In genomic region chr6:49171216-49171615, GRCm38 (mm10) we compare ENCODE assay signal across 34 mouse cellular contexts. TPM values are rescaled to one million over a fixed set of nuclear protein-coding genes. Genes with fewer than 3 reads are reported as not detected.
DNase-seq lines count a peak whose midpoint lies in the region; ATAC-seq and TF ChIP-seq lines count a peak whose summit lies in the region.
"Had no signal": no experiment of that assay in that cellular context is flagged by ENCODE, and none has a peak within 500 bp of the region (broad histone marks: within the 10 kb centered on the region; RNA-seq: fewer than 3 reads in every experiment).

No protein-coding gene starts in this region.

- intact Hi-C loops in gastrocnemius, postnatal 36 days (cut with DNase I), result no loop called here
- intact Hi-C loops in heart, postnatal 10 days (cut with DNase I), result no loop called here

- no peak overlapping the region for H3K4me2 ChIP-seq in heart, embryonic 11.5 days
- H3K4me2 ChIP-seq in lung, postnatal 0 days (replicated peaks; ENCODE audit: low read depth, low read length), result no peak overlapping the region
- no peak overlapping the region for H3K4me2 ChIP-seq in hindbrain, embryonic 16.5 days (ENCODE audit: low read length)
- H3K4me2 ChIP-seq: embryonic facial prominence, embryonic 15.5 days; heart, embryonic 12.5 days; hindbrain, embryonic 12.5 days; limb, embryonic 12.5 days; liver, embryonic 15.5 days; lung, embryonic 15.5 days; midbrain, embryonic 15.5 days; neural tube, embryonic 15.5 days had no signal

- H3K36me3 ChIP-seq in heart, embryonic 11.5 days (ENCODE audit: control insufficient read depth, insufficient read depth, low read length), result no peaks in the 10 kb centered on the region
- no peaks in the 10 kb centered on the region for H3K36me3 ChIP-seq in lung, postnatal 0 days (ENCODE audit: insufficient read depth, low read length)
- H3K36me3 ChIP-seq in hindbrain, embryonic 16.5 days (ENCODE audit: control insufficient read depth, insufficient read depth, low read length), result no peaks in the 10 kb centered on the region
- H3K36me3 ChIP-seq: embryonic facial prominence, embryonic 15.5 days; hindbrain, embryonic 12.5 days; liver, embryonic 15.5 days; lung, embryonic 15.5 days; midbrain, embryonic 15.5 days; neural tube, embryonic 15.5 days had no signal

- no peak overlapping the region for H3K4me3 ChIP-seq in heart, embryonic 11.5 days (ENCODE audit: low read depth, low read length)
- H3K4me3 ChIP-seq in lung, postnatal 0 days (ENCODE audit: low read depth, low read length), result no peak overlapping the region
- no peak overlapping the region for H3K4me3 ChIP-seq in hindbrain, embryonic 16.5 days (ENCODE audit: low read length)
- H3K4me3 ChIP-seq: embryonic facial prominence, embryonic 10.5 days; embryonic facial prominence, embryonic 15.5 days; heart, embryonic 12.5 days; hindbrain, embryonic 12.5 days; layer of hippocampus, adult 2 months; left cerebral cortex, adult 2 months; limb, embryonic 12.5 days; liver, embryonic 15.5 days; lung, embryonic 15.5 days; midbrain, embryonic 10.5 days; midbrain, embryonic 15.5 days; neural tube, embryonic 15.5 days had no signal

- DNase-seq in gastrocnemius, adult 18-20 months (ENCODE audit: low spot score), result peak; percentile 54
- DNase-seq in gastrocnemius, postnatal 36 days, result no peak
- DNase-seq in heart, postnatal 10 days, result peak; percentile 26 to 32
- DNase-seq in lung, postnatal 36 days, result peak; percentile 19
- DNase-seq in lung, postnatal 0 days (ENCODE audit: low spot score), result no peak
- DNase-seq in skeletal muscle tissue, adult 2 months (ENCODE audit: low read depth, low spot score), result peak; percentile 49
- DNase-seq: adrenal gland, postnatal 14 days; cerebellum, adult 2 months; cerebellum, postnatal 14 days; kidney, postnatal 14 days; retina, postnatal 1 day; right cerebral cortex, postnatal 25 days; spleen, adult 18-20 months; thymus, postnatal 14 days had no signal

- no peak for TF ChIP-seq EP300 in lung, postnatal 0 days (IDR thresholded peaks at IDR 0.05)

- H3K9me3 ChIP-seq in heart, embryonic 11.5 days (replicated peaks; ENCODE audit: control insufficient read depth, low read length), result no peaks in the 10 kb centered on the region
- no peaks in the 10 kb centered on the region for H3K9me3 ChIP-seq in lung, postnatal 0 days (ENCODE audit: low read length)
- H3K9me3 ChIP-seq in hindbrain, embryonic 16.5 days (ENCODE audit: control insufficient read depth, low read length), result no peaks in the 10 kb centered on the region
- H3K9me3 ChIP-seq: embryonic facial prominence, embryonic 10.5 days; embryonic facial prominence, embryonic 15.5 days; G1E; heart, embryonic 12.5 days; hindbrain, embryonic 12.5 days; limb, embryonic 12.5 days; liver, embryonic 15.5 days; lung, embryonic 15.5 days; midbrain, embryonic 10.5 days; midbrain, embryonic 15.5 days; neural tube, embryonic 15.5 days had no signal

- no peak for TF ChIP-seq CTCF in lung, postnatal 0 days (IDR thresholded peaks at IDR 0.05)

- H3K27me3 ChIP-seq in heart, embryonic 11.5 days (ENCODE audit: control insufficient read depth, insufficient read depth, low read length), result no peaks in the 10 kb centered on the region
- no peaks in the 10 kb centered on the region for H3K27me3 ChIP-seq in lung, postnatal 0 days (replicated peaks; ENCODE audit: insufficient read depth, low read length)
- H3K27me3 ChIP-seq in hindbrain, embryonic 16.5 days (replicated peaks; ENCODE audit: control insufficient read depth, insufficient read depth, low read length), result no peaks in the 10 kb centered on the region
- H3K27me3 ChIP-seq: embryonic facial prominence, embryonic 15.5 days; heart, embryonic 12.5 days; hindbrain, embryonic 12.5 days; limb, embryonic 12.5 days; liver, embryonic 15.5 days; lung, embryonic 15.5 days; midbrain, embryonic 15.5 days; neural tube, embryonic 15.5 days; Patski had no signal

- H3K27ac ChIP-seq in heart, embryonic 11.5 days (ENCODE audit: low read depth, low read length), result no peak overlapping the region
- H3K27ac ChIP-seq in lung, postnatal 0 days (ENCODE audit: low read length), result no peak overlapping the region
- no peak overlapping the region for H3K27ac ChIP-seq in hindbrain, embryonic 16.5 days (ENCODE audit: low read depth, low read length)
- H3K27ac ChIP-seq: embryonic facial prominence, embryonic 10.5 days; embryonic facial prominence, embryonic 15.5 days; hindbrain, embryonic 12.5 days; layer of hippocampus, adult 2 months; left cerebral cortex, adult 2 months; limb, embryonic 12.5 days; liver, embryonic 15.5 days; lung, embryonic 15.5 days; macrophage; midbrain, embryonic 10.5 days; midbrain, embryonic 15.5 days; neural tube, embryonic 15.5 days had no signal

- no peak for ATAC-seq in heart, embryonic 11.5 days (replicated peaks; ENCODE audit: insufficient number of reproducible peaks, low FRiP score, low TSS enrichment)
- no peak for ATAC-seq in lung, postnatal 0 days
- ATAC-seq in hindbrain, embryonic 16.5 days, result no peak
- ATAC-seq: forebrain, embryonic 14.5 days; intestine, embryonic 16.5 days; midbrain, embryonic 15.5 days; Patski had no signal

- 87% methylated on average over 5 of the region's 5 CpGs for WGBS in heart, embryonic 11.5 days (ENCODE audit: insufficient replicate concordance)
- WGBS in lung, postnatal 0 days, result 83% methylated on average over 5 of the region's 5 CpGs
- WGBS in hindbrain, embryonic 16.5 days, result 79% methylated on average over 5 of the region's 5 CpGs

- H3K9ac ChIP-seq in heart, embryonic 11.5 days (ENCODE audit: low read depth, low read length), result no peak overlapping the region
- H3K9ac ChIP-seq in lung, postnatal 0 days (replicated peaks; ENCODE audit: low read depth), result no peak overlapping the region
- no peak overlapping the region for H3K9ac ChIP-seq in hindbrain, embryonic 16.5 days (ENCODE audit: low read depth, low read length)
- H3K9ac ChIP-seq: embryonic facial prominence, embryonic 15.5 days; heart, embryonic 12.5 days; hindbrain, embryonic 12.5 days; limb, embryonic 12.5 days; liver, embryonic 15.5 days; lung, embryonic 15.5 days; midbrain, embryonic 15.5 days; neural tube, embryonic 15.5 days had no signal

- peaks cover 10% of the 10 kb centered on the region; the same call in 1 of the 2 replicates for H3K4me1 ChIP-seq in heart, embryonic 11.5 days (ENCODE audit: control insufficient read depth, insufficient read depth, low read length)
- no peaks in the 10 kb centered on the region for H3K4me1 ChIP-seq in lung, postnatal 0 days (ENCODE audit: insufficient read depth, low read depth, low read length)
- no peaks in the 10 kb centered on the region; the same call in 1 of the 2 replicates for H3K4me1 ChIP-seq in hindbrain, embryonic 16.5 days (ENCODE audit: control insufficient read depth, insufficient read depth, low read depth, low read length)
- H3K4me1 ChIP-seq: lung, embryonic 15.5 days; midbrain, embryonic 15.5 days had no signal

RNA-seq across cellular contexts. Expression of gene Igf2bp3, which starts 43.5 kb away (rescaled TPM):
- total RNA-seq in gastrocnemius, adult 18-20 months (2021), result under 1 TPM; 0.09 to 0.11 TPM
- under 1 TPM; 0.08 to 0.20 TPM for total RNA-seq in gastrocnemius, postnatal 36 days (2021)
- total RNA-seq in heart, postnatal 10 days (2021), result 1 to 10 TPM; 4.3 to 4.5 TPM
- polyA plus RNA-seq in heart, embryonic 11.5 days (2014; fragmentation: Nextera tagmentation; extraction: Ambion mirVana), result 74.4 and 78.3 TPM in 2 replicates
- 20.8 and 23.7 TPM in 2 replicates for polyA plus RNA-seq in lung, postnatal 0 days (2015; fragmentation: Nextera tagmentation; extraction: Ambion mirVana)
- 15.5 and 19.2 TPM in 2 replicates for polyA plus RNA-seq in hindbrain, embryonic 16.5 days (2015; fragmentation: Nextera tagmentation; extraction: Ambion mirVana)
- total RNA-seq: layer of hippocampus, adult 2 months had no signal
- polyA plus RNA-seq: cortical plate, adult 2 months had no signal

Comparison
In these comparisons a context has a peak if more than half of its experiments do, and no peak if none do; other contexts are left out.
1. DNase-seq: peak in gastrocnemius, adult 18-20 months (single experiment), heart, postnatal 10 days (2 of 2), lung, postnatal 36 days (single experiment) and skeletal muscle tissue, adult 2 months (single experiment); none in gastrocnemius, postnatal 36 days (0 of 2) and lung, postnatal 0 days (single experiment).
2. RNA of gene Igf2bp3, which starts 43.5 kb away (total RNA-seq): 4.3 to 4.5 TPM in heart, postnatal 10 days; 0.08 to 0.20 TPM in gastrocnemius, postnatal 36 days and 0.09 to 0.11 TPM in gastrocnemius, adult 18-20 months; every median in the first group is over 4 times any median in the second.